Mouse (Mus musculus) lung, adult 18-20 months (tissue): ENCODE data around the gene Pdss2.
"Not testable (repeated sequence)": the region's sequence is repeated elsewhere in the genome, so short reads cannot be mapped to it uniquely, and the experiment has no call there.

ENCODE experiments used
- DNase-seq, 2 experiments: peaks; one replicate each; pipeline ENCODE4 v3.0.0; 2022; ENCODE audit warnings: mixed read lengths in 2 of 2

Gene Pdss2

DNA sequence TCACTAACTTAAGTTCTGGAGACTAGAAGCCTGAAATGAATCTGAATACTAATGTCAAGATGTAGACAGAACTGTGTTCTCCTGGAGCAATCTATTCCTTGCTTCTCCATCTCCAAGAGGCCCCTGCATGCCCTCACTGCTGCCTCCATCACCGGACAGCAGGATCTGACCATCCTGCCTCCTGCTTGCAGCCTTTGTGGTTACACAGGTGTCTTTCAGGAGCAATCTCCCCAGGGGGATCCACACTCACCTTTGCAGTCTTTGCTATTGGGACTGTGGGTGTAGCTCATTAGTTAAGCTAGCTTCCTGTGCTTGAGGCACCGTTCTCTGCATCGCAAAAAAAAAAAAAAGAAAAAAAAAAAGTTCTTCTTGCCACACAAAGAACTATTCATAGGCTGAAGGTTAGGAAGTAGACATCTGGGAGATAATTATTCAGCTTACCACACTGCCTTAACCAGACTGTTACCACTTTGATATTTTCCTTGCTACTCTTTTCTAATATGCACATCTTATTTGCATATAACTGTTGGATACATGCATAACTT, 23.0 kb downstream of the Pdss2 start:
- DNase-seq, result no peak

DNA sequence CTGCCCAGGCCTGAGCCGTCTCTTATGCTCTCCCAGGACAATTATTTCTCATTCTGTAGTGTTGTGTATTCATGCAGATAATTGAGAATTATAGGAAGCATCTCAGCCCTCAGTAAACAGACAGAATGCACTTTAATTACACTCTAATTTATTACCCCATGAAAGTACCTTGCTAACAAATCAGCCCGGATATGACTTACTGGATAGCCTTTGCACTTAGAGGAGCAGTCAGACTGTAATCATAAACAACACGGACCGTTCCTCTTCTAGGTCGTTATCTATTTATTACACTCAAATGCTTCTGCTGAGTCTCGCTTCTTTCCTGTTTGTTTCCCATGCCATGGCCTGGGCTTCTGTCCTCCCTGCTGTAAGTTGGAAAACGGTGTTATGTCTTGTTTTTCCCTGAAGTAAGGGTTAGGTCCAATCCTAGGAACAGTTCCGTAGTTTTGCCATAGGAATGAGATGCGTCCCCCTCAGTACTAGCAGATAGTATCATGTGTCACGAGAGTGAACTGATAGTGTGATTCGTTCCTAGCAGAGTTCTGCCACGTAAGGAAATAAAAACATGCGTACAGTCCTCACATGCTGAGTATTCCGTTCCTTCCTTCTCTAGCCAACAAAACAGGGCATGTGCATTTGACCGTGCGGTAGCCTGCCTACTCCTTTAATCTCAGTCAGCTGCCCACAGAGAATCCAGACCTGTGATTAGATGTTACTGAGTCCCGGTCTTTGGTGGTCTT, 24.3 kb downstream of the Pdss2 start:
- no peak for DNase-seq

DNA sequence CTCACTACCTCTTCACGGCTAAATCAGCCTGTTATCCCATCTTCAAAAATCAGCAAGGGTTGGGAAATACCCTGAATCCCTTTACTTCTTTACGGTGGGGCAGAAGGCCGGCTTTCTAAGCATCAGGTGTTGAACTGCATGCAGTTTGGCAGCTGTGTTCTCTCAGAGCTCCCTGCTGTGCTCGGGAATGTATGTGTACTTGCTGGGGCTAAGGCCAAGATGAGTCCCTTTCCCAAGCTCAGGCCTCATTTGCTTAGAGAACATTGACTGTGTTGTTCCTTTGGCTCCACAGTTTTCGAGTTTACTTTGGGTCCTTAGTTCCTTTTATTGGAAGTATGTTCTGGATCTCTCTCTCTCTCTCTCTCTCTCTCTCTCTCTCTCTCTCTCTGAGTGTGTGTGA, 26.7 kb downstream of the Pdss2 start:
- no peak for DNase-seq

DNA sequence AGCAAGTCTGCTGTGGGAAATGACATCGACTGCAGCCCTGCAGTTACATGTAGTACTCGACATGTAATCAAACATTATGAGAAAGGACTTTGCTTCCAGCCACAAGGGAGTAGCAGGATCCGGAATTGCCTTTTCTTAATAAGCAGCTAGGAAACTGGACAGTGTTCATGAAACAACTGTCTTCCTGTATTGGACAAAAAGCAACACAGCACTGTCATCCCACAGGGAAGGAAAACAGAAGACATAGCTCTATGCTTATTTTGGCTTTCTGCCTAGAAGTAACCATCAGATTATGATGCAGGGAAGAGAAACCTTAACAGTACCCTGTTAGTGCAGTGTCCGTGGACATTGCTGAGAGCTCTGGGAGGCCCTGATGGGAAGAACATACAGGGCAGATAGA, 31.0 kb downstream of the Pdss2 start:
- no peak for DNase-seq

DNA sequence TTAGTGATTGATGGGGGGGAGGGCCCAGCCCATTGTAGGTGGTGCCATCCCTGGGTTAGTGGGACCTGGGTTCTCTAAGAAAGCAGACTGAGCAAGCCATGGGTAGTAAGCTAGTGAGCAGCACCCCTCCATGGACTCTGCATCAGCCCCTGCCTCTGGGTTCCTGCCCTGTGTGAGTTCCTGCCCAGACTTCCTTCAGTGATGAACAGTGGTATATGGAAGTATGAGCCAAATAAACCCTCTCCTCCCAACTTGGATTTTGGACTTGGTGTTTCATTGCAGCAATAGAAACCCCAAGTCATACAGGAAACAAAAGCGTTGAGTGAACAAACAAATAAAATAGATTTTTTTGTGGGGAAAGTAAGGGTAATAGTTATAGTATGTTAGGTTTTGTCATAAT, 35.7 kb downstream of the Pdss2 start:
- not testable (repeated sequence) for DNase-seq

DNA sequence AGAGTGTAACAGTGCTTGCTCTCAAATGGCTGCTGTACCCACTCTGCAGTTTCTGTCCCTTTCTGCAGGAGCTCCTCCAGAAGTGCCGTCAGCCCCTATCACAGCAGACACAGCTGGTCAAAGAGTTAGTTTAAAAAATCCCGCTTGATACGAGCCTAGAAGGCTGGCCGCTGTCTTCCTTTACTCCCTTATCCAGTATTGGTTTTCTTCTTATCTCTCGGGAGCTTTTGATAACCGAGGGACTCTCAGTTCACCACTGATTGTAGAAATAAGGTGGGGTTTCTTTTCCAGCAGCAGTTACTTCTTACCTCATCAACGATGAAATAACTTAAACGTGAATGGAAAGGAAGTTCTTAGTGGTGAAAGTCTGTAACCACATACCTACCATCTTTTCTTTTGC, 36.2 kb downstream of the Pdss2 start:
- not testable (repeated sequence) for DNase-seq

DNA sequence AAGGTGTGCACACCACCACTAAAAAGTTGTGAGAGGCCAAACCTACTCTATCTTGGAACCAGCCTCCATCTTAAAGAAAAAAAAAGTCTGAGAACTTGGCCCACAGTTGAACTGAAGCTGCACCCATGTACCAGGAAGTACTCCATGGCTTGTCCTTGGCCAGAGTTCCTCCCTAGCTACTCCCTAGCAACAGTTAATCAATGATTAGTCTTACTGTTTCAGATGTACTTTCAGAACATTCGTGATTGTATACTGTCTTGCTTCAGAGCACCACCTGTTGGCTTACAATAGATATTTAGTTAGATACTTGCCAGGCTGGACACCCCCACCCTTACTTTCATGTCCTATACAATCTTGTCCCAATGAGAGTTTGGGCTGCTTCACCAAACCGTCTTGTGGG, 50.0 kb downstream of the Pdss2 start:
- peak in 1 of 2 experiments; percentile 7 for DNase-seq

DNA sequence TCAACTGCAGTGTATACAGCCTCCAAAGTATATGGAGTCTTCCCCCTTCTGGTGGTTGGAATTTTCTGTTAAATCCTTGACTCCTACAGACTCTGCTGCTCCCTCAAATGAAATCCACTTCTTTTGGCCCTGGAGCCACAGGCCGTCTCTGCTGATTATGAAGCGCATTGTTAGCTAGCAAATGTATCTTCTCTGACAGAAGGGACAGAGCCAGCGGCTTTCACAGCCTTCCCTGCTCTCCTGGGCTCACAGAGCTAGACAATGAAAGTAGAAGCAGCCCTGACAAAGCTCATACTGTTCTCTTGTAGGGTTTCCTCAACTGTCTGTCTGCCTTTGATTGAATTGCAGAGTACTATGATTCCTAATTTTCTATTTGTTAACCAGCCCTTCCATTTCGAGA, 51.1 kb downstream of the Pdss2 start:
- DNase-seq, result no peak

DNA sequence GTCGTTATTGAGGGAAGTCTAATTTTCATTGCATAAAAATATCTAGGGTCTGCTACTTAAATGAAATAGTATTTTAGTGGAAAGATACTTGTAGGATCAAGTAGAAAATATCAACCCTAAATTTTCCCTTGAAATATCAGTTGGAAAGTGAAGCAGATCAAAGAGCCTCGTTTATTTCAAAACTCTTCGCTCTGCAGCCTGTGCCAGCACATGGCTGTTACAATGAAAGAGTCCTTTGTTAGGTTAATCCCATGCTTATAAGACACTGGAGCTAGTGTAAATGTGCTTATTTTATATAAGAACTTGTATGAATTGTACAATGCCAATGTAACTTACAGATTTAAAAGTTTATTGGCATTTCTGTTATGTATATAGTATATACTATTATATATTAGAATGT, 51.8 kb downstream of the Pdss2 start:
- DNase-seq, result no peak

DNA sequence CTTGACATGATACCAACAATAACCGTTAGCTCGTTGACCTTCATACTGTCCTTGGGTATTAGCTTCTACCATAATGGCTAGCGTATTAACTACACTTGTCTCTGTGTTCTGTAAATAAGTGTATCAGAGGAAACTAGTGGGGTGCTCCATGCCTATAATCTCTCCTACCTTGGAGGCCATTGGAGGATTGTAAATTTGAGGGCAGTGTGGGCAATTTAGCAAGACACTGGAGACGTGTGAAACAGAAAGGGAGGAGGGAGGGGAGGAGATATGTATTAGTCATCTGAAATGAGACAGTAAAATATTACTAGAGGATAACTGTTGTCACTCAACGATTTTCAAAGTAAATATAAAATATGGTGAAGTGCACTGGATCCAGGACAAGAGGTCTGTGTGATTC, 54.2 kb downstream of the Pdss2 start:
- DNase-seq, result no peak

DNA sequence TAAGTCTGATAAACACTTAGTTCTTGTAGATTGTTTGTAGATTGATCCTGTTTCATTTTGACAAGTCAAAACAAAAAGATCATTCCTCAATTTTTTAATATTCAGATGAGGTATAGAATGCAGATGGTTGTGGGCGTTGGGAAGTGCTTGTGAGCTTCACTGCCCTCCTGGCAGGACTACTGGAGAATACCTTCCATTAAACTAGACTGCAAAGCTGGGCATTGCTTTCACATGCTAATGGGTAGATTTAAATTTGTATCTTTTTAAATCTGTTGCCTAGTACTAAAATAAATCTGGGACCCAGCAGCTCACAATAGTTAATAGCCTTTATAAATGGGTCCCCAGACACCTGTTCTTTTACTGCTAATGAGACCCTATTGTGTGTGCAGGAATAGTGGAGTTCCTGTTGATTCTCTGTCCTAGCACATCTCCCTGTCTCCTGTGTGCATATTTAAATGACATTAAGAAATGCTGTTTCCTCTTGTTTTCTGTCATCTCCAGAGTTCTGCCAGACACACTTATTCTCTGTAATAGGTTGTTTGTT, 54.9 kb downstream of the Pdss2 start:
- DNase-seq, result no peak

DNA sequence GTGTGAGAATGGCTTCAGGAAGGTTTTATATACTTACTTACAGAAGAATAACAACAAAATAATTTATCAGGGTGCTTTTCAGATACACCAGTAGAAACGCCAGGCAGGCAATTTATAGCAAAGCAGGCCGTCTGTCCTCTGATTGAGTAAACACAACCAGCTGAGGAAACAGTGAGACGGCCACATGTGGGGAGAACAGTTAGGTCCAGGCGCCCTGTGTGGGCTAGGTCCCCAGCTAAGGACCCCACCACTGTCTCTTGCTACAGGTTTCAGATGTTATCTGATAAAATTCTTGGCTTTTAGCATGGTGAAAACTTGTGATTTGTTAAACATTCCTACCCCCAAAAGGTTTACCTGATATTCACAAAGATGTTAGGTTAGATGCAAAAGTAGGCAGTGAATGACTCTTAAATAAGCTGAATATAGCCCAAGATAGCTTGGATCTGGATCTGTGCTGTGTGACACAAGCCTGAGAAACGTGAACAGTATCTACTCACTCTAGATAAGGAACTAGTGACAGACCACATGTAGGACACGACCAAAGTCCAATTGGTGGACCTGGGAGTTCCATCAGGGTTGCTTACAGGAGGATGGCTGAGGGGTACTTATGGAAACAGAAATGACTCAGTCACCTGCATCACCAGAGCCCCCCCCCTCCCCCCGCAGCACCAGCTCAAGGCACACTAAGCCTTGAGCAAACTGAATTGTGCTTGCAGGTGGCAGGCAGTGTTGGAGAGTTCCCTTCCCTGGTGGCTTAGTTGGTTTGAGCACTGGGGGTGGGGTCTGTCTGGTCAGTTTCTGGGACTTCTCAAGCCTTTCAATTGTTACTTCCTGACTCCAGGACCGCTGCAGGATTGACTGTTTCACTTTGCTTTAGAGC, 56.2 kb downstream of the Pdss2 start:
- no peak for DNase-seq

DNA sequence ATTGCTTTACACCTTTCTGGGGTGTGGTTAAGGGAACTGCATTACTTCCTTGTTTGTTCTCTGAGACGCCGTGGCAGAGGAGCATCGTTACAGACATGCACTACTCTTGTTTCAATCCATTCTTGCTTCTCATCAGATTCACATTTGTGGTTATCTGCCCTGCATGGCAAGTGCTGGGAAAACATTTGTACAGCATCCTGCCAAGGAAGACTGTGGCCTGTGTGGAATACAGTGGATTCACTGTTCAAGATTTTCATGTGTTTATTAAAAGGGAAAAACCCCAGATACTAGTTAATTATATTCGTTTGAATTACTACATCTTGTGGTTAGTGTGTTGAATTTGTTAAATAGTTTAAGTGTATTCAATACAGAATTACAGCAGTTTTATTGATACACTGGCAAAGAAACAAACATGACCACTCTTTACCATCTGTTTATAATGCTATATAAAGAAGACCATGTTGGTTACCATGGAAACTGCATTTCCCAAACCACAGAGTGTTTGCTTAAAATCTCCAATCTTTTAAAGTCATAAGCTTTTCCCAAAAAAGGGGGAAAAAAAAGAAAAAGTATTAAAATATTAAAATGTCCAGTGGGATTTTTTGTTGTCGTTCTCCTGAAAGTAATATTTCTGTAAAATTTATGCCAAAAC, 58.5 kb downstream of the Pdss2 start:
- no peak for DNase-seq

DNA sequence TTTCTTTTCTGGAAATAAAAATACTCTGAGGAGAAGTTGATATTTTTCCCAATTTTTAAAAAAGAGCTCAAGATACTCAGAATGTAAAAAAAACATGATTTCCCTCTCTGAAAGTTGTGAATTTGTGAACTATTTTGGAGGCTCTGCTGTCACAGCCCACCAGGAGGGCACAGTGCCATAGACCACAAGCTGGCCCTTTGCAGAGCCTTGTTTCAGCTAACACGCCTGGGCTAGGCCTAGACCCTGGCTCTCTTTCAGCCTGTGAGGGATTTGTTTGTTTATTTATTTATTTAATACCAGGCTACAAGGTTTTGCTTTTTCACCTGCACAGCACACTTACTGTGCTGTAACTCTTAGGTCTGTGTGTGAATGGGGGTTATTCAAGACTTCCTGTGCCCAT, 64.3 kb downstream of the Pdss2 start:
- DNase-seq, result no peak

DNA sequence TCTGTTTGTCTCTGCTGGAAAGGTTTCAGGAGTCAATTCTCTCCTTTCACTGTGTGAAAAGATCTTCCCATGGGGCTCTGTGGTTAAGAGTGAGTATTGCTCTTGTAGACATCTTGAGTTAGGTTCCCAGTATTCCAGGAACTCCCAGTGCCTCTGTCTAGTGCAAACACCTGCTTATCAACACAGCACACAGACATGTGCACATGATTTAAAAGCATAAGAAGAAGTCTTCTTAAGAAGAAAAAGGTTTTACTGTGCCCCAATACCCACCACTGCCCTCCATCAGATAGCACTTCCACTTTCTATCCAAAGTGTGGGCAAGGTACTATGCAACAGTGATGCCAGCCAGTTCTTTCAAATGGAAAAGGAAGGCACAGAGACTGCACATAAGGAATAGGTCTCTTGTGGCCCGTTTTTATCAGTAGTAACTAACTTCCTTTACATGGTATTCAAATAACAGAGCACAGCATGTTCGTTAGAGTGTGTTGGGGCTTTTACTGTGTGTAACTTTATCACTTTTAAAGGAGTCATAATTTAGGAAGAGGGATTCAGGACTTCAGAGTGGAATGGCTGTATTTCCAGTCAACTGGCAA, 69.4 kb downstream of the Pdss2 start:
- DNase-seq, result no peak

DNA sequence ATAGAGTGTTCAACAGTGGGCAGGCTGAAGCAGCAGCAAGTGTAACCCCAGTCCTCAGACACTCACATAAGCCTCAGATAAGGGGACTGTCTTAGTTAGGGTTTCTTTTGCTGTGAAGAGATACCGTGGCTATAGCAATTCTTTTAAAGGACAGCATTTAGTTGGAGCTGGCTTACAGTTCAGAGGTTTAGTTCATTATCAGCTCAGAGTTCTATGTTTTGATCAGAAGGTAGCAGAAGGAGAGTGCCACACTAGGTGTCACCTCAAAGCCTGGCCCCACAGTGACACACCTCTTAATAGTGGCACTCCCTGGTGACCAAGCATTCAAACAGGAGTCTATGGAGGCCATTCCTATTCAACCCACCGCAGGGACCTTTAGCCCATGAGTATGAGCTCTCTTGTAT, 70.0 kb downstream of the Pdss2 start:
- no peak for DNase-seq

DNA sequence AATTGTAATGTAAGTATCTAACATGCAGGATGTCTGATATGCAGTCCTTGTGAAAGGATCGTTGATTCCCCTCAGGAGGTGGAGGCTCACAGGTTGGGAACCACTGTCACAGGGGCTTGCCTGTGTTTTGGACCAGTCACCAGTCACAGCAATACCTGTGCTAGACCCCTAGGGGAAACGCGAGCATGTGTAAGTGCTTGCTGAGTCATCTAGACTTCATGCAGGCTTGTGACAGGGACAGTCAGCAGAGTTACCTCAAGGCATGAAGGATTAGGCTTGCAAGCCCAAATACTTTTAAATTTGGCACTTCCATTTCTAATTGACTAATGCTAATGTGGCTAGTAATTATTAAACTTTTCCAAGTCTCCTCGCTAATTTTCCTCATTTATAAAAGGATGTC, 71.2 kb downstream of the Pdss2 start:
- no peak for DNase-seq

DNA sequence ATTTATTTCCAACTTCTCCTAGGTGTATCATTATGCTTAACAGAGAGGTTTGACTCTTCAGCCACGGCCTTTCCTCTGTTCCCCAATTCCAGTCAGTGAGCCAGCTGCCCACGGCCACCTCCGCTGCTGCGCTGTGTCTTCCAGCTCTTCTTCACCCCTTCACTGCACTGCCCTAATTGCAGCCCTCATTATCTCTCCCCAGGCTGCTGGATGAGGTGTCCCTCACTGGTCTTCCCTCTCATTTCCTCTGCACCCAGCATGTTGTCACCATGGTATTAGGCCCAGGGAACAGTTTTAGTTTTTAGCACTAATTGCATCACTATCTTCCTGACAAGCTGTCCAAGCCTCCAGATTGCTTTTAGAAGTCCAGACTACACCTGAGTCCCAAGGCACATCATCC, 73.0 kb downstream of the Pdss2 start:
- no peak for DNase-seq

DNA sequence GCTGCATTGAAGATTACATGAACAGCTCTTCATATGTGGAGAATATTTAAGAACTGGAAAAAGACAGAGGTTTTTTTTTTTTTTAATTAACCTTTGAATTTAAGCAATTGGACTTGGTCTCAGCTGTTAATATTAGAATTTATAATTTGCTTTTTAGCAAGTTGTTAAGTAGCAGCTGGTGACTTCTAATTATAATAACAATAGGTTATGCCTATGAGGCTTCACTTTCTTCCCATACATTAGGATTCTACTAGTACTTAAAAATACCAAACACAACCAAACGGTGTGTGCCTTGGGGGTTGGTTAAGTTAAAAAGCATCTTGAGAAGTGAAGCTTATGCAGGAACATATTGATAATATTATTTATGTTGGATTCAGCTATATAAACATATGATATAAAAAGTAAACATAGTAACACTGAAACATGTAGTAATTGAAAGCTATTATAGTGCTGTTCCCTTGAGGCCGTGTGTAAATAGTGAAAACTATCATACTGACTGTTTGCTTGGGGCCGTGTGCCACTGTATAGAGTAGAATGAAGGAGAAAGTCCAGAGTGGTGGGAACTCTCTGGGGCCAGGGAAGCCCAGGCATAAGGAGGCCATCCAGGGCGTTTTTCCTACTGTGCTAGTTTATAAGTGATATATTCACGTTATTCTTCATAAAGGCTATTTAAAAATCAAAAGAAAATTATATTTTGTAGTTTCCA, 87.0 kb downstream of the Pdss2 start:
- no peak for DNase-seq

DNA sequence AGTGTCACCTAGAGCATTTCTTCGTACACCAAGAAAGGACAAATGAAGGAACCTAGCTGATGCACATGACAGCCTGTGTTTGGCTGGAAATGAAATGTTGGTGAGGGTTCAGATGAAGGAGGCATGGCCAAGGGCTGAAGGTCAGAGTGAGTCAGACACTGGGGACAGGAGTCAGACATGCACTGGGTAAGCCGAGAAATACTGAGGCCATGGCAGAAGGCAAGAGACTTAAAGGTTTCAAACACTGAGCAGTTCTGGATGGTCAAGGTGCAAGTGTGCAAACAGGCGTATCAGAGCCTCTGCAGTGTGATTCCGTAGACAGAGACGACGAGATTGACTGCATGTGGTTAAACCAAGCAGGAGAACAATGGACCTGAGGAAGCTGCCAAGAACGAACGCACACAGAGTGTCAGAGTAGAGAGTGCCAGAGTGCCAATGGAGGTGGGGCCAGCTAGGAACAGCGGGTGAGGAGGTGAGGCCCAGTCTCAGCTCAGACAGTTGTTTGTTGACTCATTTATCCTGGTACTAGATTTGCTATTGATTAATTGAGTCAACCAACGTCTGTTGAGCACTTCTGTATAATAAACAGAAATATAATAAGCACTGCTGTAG, 89.6 kb downstream of the Pdss2 start:
- peak in 1 of 2 experiments; percentile 30 for DNase-seq

DNA sequence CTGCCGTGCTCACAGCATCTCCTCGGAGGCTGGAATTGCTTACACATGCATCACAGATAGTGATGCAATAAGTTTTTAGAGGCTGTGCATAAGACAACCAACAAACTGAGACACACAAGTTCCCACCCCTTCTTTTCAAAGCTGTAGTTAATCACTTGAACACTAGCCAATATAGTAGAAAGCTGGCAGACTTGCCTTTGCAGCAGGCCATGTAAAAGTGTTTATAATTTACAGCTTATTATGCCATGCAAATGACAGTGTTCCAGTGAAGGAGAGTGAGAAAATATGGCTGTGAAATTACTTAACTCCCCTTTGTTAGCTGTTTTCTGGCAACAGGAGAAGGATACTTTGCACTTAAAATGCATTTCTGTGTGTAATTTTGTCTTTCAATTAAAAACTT, 90.9 kb downstream of the Pdss2 start:
- DNase-seq, result no peak
